ENCODE assay signal across 36 mouse cellular contexts in the genomic region with DNA sequence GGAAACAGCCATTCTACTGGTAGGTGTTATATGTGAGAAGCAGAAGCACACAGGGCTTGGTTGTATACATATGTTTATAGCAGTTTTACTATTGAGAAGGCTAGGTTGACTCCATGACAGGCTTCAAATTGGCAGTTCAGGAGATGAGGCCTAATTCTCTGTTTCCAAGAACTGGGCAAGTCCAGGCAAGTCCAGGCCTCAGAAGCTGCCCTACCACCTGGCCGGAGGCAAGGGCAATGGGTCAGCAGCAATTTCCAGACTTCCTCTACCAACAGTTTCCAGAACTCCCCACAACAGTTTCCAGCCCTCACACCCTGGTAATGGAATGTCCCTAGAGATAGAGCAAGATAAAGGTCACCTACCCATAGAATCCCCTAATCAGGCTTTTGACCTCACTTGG. TPM values are rescaled to one million over a fixed set of nuclear protein-coding genes. Genes with fewer than 3 reads are reported as not detected.
"Had no signal": no experiment of that assay in that cellular context is flagged by ENCODE, and none has a peak within 500 bp of the region (broad histone marks: within the 10 kb centered on the region; RNA-seq: fewer than 3 reads in every experiment).

No protein-coding gene starts in this region.

- DNase-seq: left cerebral cortex, postnatal 4 days; liver; liver, embryonic 13.5 days; liver, postnatal 0 days; lung, adult 18-20 months; lung, adult 2 months; lung, embryonic 14.5 days; lung, postnatal 10 days; lung, postnatal 14 days; lung, postnatal 36 days; lung, postnatal 4 days; midbrain, embryonic 14.5 days had no signal

- H3K27ac ChIP-seq: limb, embryonic 10.5 days; limb, embryonic 12.5 days; limb, embryonic 13.5 days; limb, embryonic 15.5 days; liver, embryonic 12.5 days; liver, embryonic 13.5 days; liver, embryonic 14.5 days; liver, embryonic 15.5 days; lung, embryonic 15.5 days; macrophage; midbrain, embryonic 10.5 days; midbrain, embryonic 12.5 days; midbrain, embryonic 13.5 days; midbrain, embryonic 15.5 days; neural tube, embryonic 12.5 days; neural tube, embryonic 13.5 days had no signal

- H3K36me3 ChIP-seq: limb, embryonic 12.5 days; limb, embryonic 13.5 days; limb, embryonic 15.5 days; liver, embryonic 12.5 days; liver, embryonic 13.5 days; liver, embryonic 15.5 days; lung, embryonic 15.5 days; midbrain, embryonic 12.5 days; midbrain, embryonic 13.5 days; midbrain, embryonic 15.5 days; neural tube, embryonic 12.5 days; neural tube, embryonic 13.5 days had no signal

- H3K4me2 ChIP-seq: limb, embryonic 12.5 days; limb, embryonic 13.5 days; limb, embryonic 15.5 days; liver, embryonic 11.5 days; liver, embryonic 12.5 days; liver, embryonic 13.5 days; liver, embryonic 15.5 days; lung, embryonic 14.5 days; lung, embryonic 15.5 days; midbrain, embryonic 11.5 days; midbrain, embryonic 12.5 days; midbrain, embryonic 13.5 days; midbrain, embryonic 15.5 days; neural tube, embryonic 12.5 days; neural tube, embryonic 13.5 days had no signal

- H3K9ac ChIP-seq: limb, embryonic 12.5 days; limb, embryonic 13.5 days; limb, embryonic 15.5 days; liver, embryonic 12.5 days; liver, embryonic 13.5 days; liver, embryonic 14.5 days; liver, embryonic 15.5 days; liver, postnatal 0 days; lung, embryonic 14.5 days; lung, embryonic 15.5 days; midbrain, embryonic 12.5 days; midbrain, embryonic 13.5 days; midbrain, embryonic 15.5 days; neural tube, embryonic 12.5 days; neural tube, embryonic 13.5 days had no signal

- H3K9me3 ChIP-seq: limb, embryonic 10.5 days; limb, embryonic 12.5 days; limb, embryonic 13.5 days; limb, embryonic 15.5 days; liver, embryonic 12.5 days; liver, embryonic 13.5 days; liver, embryonic 15.5 days; lung, embryonic 15.5 days; megakaryocyte, embryonic 14.5 days; midbrain, embryonic 10.5 days; midbrain, embryonic 13.5 days; midbrain, embryonic 15.5 days; neural tube, embryonic 12.5 days; neural tube, embryonic 13.5 days had no signal

- ATAC-seq: liver, embryonic 12.5 days; liver, postnatal 0 days; lung, postnatal 0 days; midbrain, embryonic 13.5 days; midbrain, embryonic 15.5 days; midbrain, embryonic 16.5 days had no signal

- H3K27me3 ChIP-seq: limb, embryonic 12.5 days; limb, embryonic 13.5 days; limb, embryonic 15.5 days; liver, embryonic 12.5 days; liver, embryonic 13.5 days; liver, embryonic 15.5 days; lung, embryonic 15.5 days; megakaryocyte, embryonic 14.5 days; midbrain, embryonic 12.5 days; midbrain, embryonic 13.5 days; midbrain, embryonic 15.5 days; neural tube, embryonic 12.5 days; neural tube, embryonic 13.5 days had no signal

- H3K4me3 ChIP-seq: limb, embryonic 10.5 days; limb, embryonic 12.5 days; limb, embryonic 13.5 days; limb, embryonic 15.5 days; liver, embryonic 12.5 days; liver, embryonic 13.5 days; liver, embryonic 15.5 days; lung, embryonic 15.5 days; megakaryocyte, embryonic 14.5 days; midbrain, embryonic 10.5 days; midbrain, embryonic 12.5 days; midbrain, embryonic 13.5 days; midbrain, embryonic 15.5 days; myocyte; neural tube, embryonic 12.5 days; neural tube, embryonic 13.5 days had no signal

RNA-seq across cellular contexts. Expression of a gene that starts 29.7 kb away (rescaled TPM):
- total RNA-seq: liver, adult 2 months; megakaryocyte progenitor cell, adult 5-6 weeks; megakaryocyte-erythroid progenitor cell, adult 5-6 weeks had no signal
